Mouse (Mus musculus): ENCODE data around the gene Grpel1.

Grpel1 gene

DNA sequence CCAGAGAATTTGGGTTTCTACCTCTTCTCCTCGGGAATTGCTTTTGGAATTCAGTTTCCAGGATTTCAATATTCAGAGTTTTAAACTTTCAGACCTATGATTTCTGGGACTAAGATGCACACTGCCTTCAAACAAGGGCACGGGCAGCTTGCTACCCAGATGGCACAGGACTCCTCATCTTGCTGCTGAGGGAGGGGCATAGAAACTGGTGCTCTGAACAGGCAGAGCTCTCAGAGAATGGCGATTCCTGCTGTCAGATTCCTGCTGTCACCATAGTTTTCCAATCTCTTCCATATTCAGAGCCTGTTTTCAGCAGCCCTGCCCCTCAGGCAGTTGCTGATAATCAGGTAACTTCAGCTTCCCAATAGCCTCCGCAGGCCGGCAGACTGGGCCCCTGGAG lies 50.8 kb downstream of the Grpel1 start:
- no peak for DNase-seq

DNA sequence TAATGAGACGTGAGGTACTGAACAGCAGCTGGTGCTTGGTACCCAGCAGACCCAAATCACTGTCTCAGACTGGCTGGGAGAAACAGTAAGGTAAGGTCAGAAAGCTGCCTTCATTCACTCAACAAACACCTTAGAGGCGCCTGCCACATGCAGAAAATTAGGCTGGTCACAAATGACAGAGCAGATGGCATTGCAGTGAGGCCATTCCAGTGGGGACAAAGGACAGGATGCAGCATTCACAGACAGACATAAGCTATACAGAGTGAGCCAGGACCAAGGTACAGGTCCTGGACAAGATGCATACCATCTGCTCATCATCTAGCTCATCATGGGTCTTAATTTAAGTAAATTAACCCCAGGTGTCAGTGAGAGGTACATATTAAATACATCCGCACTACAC lies 52.8 kb downstream of the Grpel1 start:
- no peak for DNase-seq

DNA sequence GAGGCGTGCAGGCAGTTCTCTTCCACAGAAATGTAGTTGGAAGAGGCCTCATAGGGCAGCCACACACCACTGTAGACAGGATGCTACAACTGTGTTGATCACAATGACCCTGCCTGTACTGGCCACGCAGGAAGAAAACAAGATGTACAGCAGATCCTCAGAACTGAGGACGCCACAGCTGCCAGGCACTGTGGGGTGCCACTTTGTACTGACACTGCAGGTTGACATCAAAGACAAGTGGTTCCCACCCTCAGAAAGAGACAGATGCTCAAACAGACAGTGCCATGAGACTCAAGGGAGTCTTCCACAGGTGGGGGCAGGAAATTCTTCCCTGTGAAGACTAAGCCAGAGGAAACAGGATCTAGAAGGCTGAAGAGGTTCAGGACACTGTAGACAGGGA lies 55.0 kb downstream of the Grpel1 start:
- no peak for DNase-seq

DNA sequence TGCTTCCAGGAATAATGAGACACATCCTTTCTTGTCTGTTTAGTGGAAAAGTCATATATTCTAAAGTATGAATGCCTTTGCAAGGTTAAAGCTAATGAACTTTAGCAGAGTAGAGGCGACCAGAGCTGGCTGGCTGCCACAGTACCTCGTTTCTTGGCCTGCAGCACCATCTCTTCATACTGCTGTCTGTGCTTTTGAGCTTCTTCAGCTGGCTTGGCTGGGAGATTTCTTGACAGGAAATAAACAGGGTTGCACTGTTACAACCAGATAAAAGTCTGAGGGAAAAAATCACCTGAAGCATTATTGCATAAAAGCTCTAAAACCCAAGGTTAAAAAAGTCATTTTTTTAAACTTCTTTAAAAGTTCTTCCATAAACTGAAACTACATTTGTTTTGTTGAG lies 58.0 kb downstream of the Grpel1 start:
- no peak for DNase-seq

DNA sequence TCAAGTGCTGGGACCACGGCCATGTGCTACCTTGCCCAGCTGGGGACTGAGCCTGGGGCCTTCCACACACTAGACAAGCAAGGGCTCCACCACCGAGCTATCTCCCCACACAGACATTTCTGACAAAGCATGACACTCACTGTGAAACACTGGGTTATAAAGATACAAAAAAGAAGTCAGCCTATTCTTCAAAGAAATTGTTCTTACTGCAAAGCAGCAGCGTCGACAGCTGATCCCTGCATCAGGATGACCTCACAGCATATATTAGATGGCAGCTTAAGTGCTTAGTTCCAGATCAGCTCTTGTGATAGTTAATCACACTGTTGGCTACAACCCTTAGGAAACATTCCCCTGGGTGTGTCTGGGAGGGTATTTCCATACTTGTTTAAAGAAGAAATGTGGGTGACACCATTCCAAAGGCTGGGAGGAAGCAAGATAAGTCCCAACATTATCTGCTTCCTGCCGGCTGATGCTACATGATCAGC lies 58.5 kb downstream of the Grpel1 start:
- DNase-seq: no peak

Measured in lung, adult 18-20 months (tissue).